15 mouse cellular contexts compared by ENCODE assay signal in the genomic region with DNA sequence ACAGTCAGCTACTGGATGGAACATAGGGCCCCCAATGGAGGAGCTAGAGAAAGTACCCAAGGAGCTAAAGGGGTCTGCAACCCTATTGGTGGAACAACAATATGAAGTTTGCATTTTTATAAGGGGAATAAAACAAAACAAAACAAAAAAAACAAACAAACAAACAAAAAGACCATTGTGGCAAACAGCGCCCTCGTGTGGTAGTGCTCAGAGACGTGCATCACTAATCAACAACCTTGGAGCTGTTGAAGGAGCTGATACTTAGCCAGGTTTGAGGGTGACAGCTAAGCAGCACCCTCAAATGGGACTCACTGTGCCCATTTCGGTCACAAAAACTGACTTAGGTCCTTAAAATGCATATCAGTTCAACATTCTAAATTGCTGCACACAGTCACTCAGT. TPM values are rescaled to one million over a fixed set of nuclear protein-coding genes. Genes with fewer than 3 reads are reported as not detected.
DNase-seq lines count a peak whose midpoint lies in the region; TF ChIP-seq lines count a peak whose summit lies in the region.
"Had no signal": no experiment of that assay in that cellular context is flagged by ENCODE, and none has a peak within 500 bp of the region (broad histone marks: within the 10 kb centered on the region; RNA-seq: fewer than 3 reads in every experiment).

No protein-coding gene starts in this region.

- intact Hi-C loops in left cerebral cortex, adult 2 months (cut with DNase I): no loop called here
- intact Hi-C loops in left cerebral cortex, postnatal 36 days (cut with DNase I): no loop called here

- H3K36me3 ChIP-seq in CH12.LX (replicated peaks in 1 of 2; ENCODE audit: control insufficient read depth in 1 of 2, insufficient read depth in 1 of 2, low read length in 1 of 2): no peaks in the 10 kb centered on the region

- dilution Hi-C loops in CH12.LX (cut with MboI; ENCODE audit: extremely low pct_ligation_motif_present, extremely low pct_unique_long_range_greater_than_20kb, low sequenced_read_pairs): no loop called here

- DNase-seq in cerebellum, postnatal 14 days: peak; percentile 11 to 37
- no peak for DNase-seq in cerebellum, adult 9-11 months
- no peak for DNase-seq in left cerebral cortex, adult 2 months (ENCODE audit: extremely low spot score in 1 of 2, low spot score in 2 of 2)
- no peak for DNase-seq in left cerebral cortex, postnatal 36 days (ENCODE audit: low spot score in 2 of 2)
- DNase-seq in CH12.LX (ENCODE audit: extremely low read depth): peak; percentile 23
- DNase-seq in brain, embryonic 14.5 days (ENCODE audit: low read depth): no peak
- DNase-seq in urinary bladder, postnatal 36 days (ENCODE audit: low spot score in 2 of 2): no peak
- DNase-seq in right cerebral cortex, postnatal 25 days: no peak
- DNase-seq: kidney, adult 18-20 months; right cerebral cortex, postnatal 4 days had no signal

- no peak overlapping the region for H3K27ac ChIP-seq in left cerebral cortex, adult 2 months
- no peak overlapping the region for H3K27ac ChIP-seq in CH12.LX (ENCODE audit: insufficient read depth, low read depth)

- in situ Hi-C loops in CH12.LX (cut with MboI; ENCODE audit: low pct_ligation_motif_present, low pct_unique_long_range_greater_than_20kb, low sequenced_read_pairs): no loop called here

- peak; percentile 40 for TF ChIP-seq CTCF in left cerebral cortex, adult 2 months (IDR thresholded peaks at IDR 0.05)
- TF ChIP-seq CTCF in CH12.LX (conservative IDR thresholded peaks at IDR 0.05 in 1 of 2, IDR thresholded peaks at IDR 0.05 in 1 of 2; ENCODE audit: low read depth in 2 of 2, low read length in 2 of 2): peak; percentile 65 to 68
- peak; percentile 45; the same call in 1 of the 2 replicates for TF ChIP-seq CTCF in brain, embryonic 14.5 days (IDR thresholded peaks at IDR 0.05; ENCODE audit: borderline replicate concordance, extremely low read depth, insufficient read depth, insufficient read length)

- no peaks in the 10 kb centered on the region for H3K79me2 ChIP-seq in CH12.LX (replicated peaks; ENCODE audit: control insufficient read depth, extremely low read depth, insufficient read depth, poor library complexity, severe bottlenecking)

- no peak for TF ChIP-seq EP300 in CH12.LX (IDR thresholded peaks at IDR 0.05; ENCODE audit: low read length)

- H3K9me3 ChIP-seq in CH12.LX (replicated peaks; ENCODE audit: low read length): no peaks in the 10 kb centered on the region

- peak; percentile 23 for TF ChIP-seq RAD21 in CH12.LX (IDR thresholded peaks at IDR 0.05; ENCODE audit: low read depth, low read length)

- H3K9ac ChIP-seq in CH12.LX (ENCODE audit: insufficient read depth, low read depth): no peak overlapping the region

- H3K4me3 ChIP-seq in left cerebral cortex, adult 2 months: no peak overlapping the region
- no peak overlapping the region for H3K4me3 ChIP-seq in CH12.LX (replicated peaks in 1 of 3; ENCODE audit: low read depth in 2 of 3, low read length in 2 of 3, poor library complexity in 1 of 3)

- no peaks in the 10 kb centered on the region for H3K27me3 ChIP-seq in CH12.LX (replicated peaks)

- H3K4me2 ChIP-seq in CH12.LX (ENCODE audit: insufficient read depth, low read depth, poor library complexity, severe bottlenecking): no peak overlapping the region

- H3K4me1 ChIP-seq in CH12.LX (ENCODE audit: control insufficient read depth in 1 of 2, insufficient read depth in 2 of 2): peaks cover 0 to 5% of the 10 kb centered on the region in 2 experiments; a peak in 2 of 4 replicates

- TF ChIP-seq POLR2A in CH12.LX (IDR thresholded peaks at IDR 0.05; ENCODE audit: low read depth, low read length): no peak
- TF ChIP-seq POLR2A in brain, embryonic 14.5 days (IDR thresholded peaks at IDR 0.05; ENCODE audit: borderline replicate concordance, extremely low read depth, insufficient read depth, insufficient read length, poor library complexity, severe bottlenecking): no peak

TF ChIP-seq in CH12.LX, 34 proteins besides CTCF, POLR2A, EP300 and RAD21:
- TF ChIP-seq JUND (conservative IDR thresholded peaks at IDR 0.05; ENCODE audit: low read depth, low read length) (no peak), SMC3 (IDR thresholded peaks at IDR 0.05; ENCODE audit: low read depth, low read length) (peak; percentile 43)

RNA-seq across cellular contexts. Expression of gene Odam, which starts 13.4 kb away (rescaled TPM):
- not detected for total RNA-seq in left cerebral cortex, adult 2 months (2021)
- total RNA-seq in left cerebral cortex, postnatal 36 days (2021): not detected
- total RNA-seq in CH12.LX (2012; rRNA removed): not detected in 2 replicates
- total RNA-seq in CH12.LX (2014; rRNA removed): not detected in 2 replicates
- not detected in 2 replicates for polyA plus RNA-seq in CH12.LX (2012; ENCODE audit: insufficient read length, low read depth)
- not detected in 2 replicates for polyA plus RNA-seq in brain, embryonic 14.5 days (2012; rRNA removed)
- total RNA-seq: megakaryocyte-erythroid progenitor cell, adult 5-6 weeks had no signal
- polyA plus RNA-seq: CD4-positive, CD25-positive, alpha-beta regulatory T cell, adult 4 months; heart, embryonic 16.5 days; liver, embryonic 16.5 days; neural tube, embryonic 14.5 days had no signal

RNA-seq across cellular contexts. Expression of gene Prr27, which starts 45.9 kb away (rescaled TPM):
- not detected for total RNA-seq in left cerebral cortex, adult 2 months (2021)
- not detected for total RNA-seq in left cerebral cortex, postnatal 36 days (2021)
- total RNA-seq in CH12.LX (2012; rRNA removed) (not detected in 2 replicates), CH12.LX (2014; rRNA removed) (not detected in 2 replicates)
- not detected in 2 replicates for polyA plus RNA-seq in CH12.LX (2012; ENCODE audit: insufficient read length, low read depth)
- polyA plus RNA-seq in brain, embryonic 14.5 days (2012; rRNA removed): not detected in 2 replicates
- total RNA-seq: megakaryocyte-erythroid progenitor cell, adult 5-6 weeks had no signal
- polyA plus RNA-seq: CD4-positive, CD25-positive, alpha-beta regulatory T cell, adult 4 months; heart, embryonic 16.5 days; liver, embryonic 16.5 days; neural tube, embryonic 14.5 days had no signal

RNA-seq across cellular contexts. Expression of gene Csn3, which starts 54.0 kb away (rescaled TPM):
- not detected for total RNA-seq in left cerebral cortex, adult 2 months (2021)
- total RNA-seq in left cerebral cortex, postnatal 36 days (2021): not detected
- total RNA-seq in CH12.LX (2012; rRNA removed): 29.9 and 31.5 TPM in 2 replicates
- total RNA-seq in CH12.LX (2014; rRNA removed): 13.3 and 16.4 TPM in 2 replicates
- 7.2 and 8.1 TPM in 2 replicates for polyA plus RNA-seq in CH12.LX (2012; ENCODE audit: insufficient read length, low read depth)
- polyA plus RNA-seq in brain, embryonic 14.5 days (2012; rRNA removed): not detected in 2 replicates
- total RNA-seq: megakaryocyte-erythroid progenitor cell, adult 5-6 weeks had no signal
- polyA plus RNA-seq: CD4-positive, CD25-positive, alpha-beta regulatory T cell, adult 4 months; heart, embryonic 16.5 days; liver, embryonic 16.5 days; neural tube, embryonic 14.5 days had no signal

Comparison
In these comparisons a context has a peak if more than half of its experiments do, and no peak if none do; other contexts are left out.
1. DNase-seq: peak in cerebellum, postnatal 14 days (2 of 2) and CH12.LX (single experiment); none in cerebellum, adult 9-11 months (single experiment), left cerebral cortex, adult 2 months (0 of 2), left cerebral cortex, postnatal 36 days (0 of 2), brain, embryonic 14.5 days (single experiment), urinary bladder, postnatal 36 days (0 of 2) and right cerebral cortex, postnatal 25 days (single experiment).
2. RNA of gene Csn3, which starts 54.0 kb away (total RNA-seq): 13.3 to 31.5 TPM in CH12.LX; not detected in left cerebral cortex, adult 2 months and not detected in left cerebral cortex, postnatal 36 days; every median in the first group is over 10 times any median in the second.
3. Peak in every context shown above with its lines, with median percentiles within 50 percentile points of each other: CTCF ChIP-seq.